Mouse (Mus musculus) lung, postnatal 25 days (tissue): Measurements from ENCODE around the gene Hjurp.
"Not testable (repeated sequence)": the region's sequence is repeated elsewhere in the genome, so short reads cannot be mapped to it uniquely, and the experiment has no call there.

Source experiments
- DNase-seq: peaks from one replicate; pipeline ENCODE4 v3.0.0; 2022; ENCODE audit warnings: low spot score

Hjurp gene

DNA sequence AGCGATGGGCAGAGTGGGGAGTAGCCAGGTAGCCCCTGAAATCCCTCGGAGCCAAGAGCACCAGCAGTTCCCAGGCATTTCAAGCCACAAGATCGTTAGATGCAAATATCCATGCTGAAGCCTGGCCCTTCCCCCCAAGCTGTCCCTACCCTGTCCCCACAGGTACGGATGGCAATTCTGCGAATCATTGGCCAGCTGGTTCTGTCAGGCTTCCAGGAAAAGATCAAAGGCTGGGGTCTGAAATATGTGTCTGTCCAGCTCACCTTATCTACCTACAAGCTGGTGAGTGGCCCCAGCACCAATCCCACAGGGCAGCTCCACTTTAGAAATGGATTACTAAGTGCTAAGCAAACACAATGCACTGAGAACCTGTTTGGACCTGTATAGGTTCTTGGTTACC lies 40.1 kb downstream of the Hjurp start:
- no peak for DNase-seq

DNA sequence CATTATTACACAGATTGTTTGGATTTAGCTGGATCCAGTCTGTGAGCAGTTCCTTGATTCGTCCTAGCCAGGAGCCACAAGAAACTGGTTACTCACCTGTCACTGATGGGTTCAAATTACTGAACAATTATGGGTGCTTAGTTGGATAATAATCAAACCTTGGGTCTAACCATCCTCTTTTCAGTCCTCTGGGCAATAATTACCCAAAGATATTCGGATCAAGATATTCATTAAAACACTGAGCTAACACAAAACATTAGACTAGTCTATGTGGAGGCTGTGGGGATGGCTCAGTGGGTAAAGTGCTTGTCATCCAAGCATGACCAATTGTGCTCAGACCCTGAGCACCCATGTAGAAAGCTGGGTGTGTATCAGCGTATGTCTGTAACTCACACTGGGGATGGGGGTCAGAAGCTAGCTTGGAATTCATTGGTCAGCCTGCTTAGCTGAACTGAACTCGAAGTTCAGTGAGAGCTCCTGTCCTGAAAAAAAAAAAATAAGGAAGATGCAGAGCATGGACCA lies 41.5 kb downstream of the Hjurp start:
- DNase-seq = no peak

DNA sequence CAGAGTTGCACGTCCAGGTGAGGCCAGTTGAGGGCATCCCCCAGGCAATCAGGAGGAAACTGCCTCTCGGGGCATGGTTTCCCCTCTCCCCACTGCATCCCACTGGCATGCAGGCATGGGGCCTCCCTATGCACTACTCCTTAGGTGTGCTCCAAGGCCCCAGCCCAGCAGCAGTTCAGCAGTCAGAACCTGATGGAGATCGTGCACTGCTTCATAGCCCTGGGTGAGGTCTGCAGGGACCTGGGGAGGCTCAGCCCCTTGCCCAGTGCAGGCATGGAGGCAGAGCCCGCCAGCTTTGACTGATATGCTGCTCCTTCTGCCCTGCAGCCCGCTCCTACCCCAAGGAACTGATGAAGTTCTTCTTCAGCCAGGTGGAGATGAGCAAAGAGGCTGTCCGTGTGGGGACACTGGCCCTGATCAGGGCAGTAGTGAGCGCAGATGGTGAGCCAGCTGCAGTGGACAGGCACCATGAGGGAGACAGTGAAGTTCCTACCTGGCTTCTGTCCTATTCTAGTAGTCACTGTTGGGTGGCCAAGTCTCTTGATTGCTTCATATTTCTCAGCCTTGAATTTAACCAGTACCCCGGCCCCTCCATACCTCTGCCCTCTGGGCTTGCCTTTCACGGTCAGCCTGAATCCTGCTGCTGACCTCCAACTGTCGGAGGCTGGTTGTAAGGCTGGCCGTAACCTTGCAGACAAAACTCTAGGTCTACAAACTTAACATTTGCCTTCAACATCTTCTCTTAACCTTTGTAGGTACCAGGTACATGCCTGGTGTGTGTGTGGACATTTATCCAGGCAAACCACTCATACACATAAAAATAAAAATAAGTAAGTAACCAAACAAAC lies 42.2 kb downstream of the Hjurp start:
- no peak for DNase-seq

DNA sequence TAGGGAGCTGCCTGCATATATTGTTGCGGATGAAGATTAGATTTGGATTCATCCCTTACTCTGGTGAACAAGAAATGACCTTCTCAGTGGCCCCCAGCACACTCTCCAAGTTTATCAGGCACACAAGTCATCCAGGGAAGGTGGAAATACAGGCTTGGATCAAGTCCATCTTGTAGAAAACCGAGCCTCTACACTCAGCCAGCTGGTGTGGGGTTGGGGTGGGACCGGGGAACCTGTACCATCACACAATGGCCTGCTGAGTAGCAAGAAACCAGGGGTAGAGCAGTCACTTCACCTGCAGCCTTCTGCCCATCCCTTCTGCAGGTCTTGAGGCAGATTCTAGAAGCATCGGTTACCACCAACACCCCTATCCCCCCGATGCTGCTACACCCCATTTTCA lies 42.8 kb downstream of the Hjurp start:
- DNase-seq = no peak

DNA sequence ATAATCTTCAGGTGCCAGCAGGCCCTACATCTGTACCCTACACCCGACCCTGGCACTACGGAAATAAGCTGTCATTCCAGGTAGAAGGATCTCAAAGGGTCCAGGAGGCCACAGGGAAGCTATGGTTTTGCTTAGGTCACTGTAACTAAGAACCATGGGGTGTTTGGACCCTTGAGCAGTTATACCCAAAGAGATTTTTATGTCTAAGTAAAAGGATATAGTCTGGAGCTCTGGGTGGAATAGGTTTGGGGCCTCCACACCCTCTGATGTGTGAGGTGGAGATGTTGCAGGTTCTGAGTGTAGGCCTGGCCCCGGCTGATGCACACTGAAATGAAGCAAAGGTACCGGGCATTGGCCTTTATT lies 43.2 kb downstream of the Hjurp start:
- DNase-seq = no peak

DNA sequence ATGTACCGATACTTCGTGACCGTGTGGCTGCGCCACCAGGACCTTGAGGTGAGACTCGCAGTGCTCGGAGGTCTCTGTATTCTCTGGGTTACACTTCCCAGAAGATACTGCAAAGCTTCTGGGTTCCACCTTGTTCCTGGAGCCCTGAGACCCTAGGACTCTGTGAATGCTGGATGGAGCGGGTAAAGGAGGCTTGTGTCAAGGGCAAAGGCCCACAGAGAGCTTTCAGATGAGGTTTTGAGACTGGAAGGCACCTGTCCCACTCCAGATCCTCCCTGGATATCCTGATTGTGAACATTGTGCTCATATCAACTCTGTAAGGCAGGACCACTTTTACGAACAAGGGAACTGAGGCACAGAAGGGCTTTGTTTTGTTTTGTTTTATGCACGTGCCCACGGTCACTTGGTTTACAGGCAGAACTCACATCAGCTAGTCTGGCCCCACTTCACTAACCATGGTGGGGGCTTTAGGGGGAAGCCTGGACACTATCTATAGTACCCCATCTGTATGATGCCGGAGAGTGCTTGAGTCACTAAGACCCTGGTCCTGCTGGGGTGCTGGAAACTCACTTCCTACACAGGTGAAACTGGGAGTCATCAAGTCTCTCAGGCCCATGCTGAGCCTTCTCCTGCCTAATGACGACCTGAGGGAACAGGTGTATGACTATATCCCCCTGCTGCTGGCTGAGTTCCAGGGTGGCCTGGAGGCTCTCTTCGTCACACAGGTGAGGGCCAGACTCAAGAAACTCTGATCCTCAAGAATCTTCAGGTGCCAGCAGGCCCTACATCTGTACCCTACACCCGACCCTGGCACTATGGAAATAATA lies 43.8 kb downstream of the Hjurp start:
- no peak for DNase-seq

DNA sequence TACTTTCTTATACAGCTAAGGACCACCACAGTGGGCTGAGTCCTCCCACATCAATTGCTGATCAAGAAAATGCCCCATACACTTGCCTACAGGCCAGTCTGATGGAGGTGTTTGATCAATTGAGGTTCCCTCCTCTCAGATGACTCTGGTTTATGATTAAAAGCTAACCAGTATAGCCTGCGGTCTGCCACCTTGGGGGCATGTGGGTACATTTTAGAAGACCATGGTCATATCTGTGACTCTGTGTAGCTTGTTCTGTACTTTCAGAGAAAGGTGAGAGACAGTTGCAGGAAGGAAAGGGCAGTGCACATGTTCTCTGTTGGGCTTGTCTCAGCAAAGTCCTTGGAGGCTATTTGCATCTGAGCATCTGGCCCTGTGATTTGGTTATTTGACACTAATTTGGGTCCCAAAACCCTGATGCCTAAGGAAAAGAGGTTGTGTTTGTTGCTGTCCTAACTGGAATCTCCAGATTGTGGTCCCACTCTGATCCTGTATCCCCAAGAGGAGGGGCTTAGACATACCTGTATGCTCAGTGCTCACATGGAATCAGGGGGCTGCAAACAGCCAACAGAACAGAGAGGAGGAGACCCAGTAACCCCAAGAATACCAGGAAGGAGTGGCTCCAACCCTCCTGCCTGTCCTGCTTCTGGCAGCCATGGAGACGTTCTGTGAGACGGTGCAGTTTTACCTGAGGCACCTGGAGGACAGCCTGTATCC lies 44.6 kb downstream of the Hjurp start:
- DNase-seq = no peak

DNA sequence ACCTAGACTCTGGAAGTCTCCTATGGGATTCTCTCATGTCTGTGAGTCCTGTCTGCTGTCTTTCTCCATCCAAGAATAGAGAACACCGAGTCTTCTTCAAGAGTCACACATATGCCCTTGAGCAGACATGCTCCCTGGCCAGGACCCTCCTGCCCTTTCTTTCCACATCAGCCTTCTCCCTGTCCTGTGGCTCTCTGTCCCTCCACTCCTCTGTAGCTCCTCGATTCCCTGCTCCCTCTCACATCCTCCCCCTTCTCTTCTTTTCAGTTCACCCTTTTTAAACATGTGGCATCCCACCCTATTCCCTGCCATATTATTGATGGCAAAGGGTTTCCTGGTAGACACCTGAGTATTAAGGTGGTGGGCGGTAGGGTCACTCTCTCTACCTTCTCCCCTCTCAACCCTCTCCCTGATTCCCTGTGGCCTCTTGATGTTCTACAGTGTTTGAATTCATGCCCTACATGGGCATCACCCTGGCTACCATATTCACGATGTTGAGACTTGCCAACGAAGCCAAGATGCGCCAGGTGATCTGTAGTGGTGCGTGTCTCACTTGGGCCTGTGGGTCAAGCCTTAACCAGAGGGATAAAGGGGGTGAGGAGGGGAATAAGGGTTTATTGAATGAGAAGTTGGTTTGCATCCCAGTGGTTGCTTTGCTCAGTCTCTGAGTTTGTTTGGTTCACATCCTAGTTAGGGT lies 45.5 kb downstream of the Hjurp start:
- no peak for DNase-seq

DNA sequence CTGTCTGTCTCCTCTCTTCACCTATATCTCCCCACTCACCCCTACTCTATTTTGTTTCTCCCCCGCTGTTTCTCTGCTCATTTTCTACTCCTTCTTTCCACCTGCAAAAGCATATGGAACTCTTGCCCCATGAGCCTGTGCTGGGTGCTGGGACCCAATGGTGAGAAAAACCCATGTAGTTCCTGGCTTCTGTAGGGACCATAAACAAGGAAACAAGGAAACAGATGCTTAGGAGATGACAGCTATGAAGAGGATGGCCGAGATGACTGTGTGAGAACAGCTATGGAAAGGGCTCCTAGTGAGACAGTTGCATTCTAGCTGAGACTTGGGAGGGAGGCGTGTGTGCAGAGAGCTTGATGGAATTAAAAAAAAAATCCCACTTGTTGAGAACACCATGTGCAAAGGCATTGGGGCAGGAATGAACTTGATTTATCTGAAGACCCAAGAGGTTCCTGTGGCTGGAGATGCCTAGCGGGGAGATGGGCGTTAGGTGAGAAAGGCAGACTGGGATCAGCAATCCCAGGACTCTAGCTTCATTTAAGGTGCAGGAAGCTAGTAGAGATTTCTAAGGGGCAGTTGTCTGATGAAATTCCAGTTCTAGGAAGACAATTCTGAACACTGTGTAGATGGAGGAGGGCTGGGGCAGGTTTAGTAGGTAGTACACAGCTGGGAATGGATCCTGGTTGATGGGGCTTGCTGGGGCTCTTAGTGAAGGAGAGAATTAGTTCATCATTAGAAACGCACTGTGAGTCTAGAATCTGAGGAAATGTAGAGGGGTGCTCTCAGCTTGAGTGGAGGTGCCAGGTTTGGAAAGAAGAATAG lies 46.2 kb downstream of the Hjurp start:
- DNase-seq = no peak

DNA sequence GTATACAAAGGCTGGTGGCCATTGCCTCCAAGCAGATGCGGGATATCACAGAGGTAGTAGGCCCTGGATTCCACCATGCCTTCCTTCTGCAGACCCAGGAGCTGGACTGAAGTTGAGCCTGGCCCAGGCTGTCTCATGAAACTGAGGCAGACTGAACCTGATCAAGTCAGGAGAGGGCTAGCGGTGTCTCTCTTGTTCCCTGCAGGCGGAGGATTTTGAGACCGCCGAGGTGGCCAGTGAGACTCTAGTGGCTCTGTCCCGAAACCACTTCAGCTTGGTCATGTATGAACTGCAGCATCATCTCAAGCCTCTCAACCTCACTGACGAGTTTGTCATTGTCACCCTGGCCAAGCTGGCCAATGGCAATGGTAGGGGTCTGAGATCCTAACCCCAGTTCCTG lies 47.0 kb downstream of the Hjurp start:
- no peak for DNase-seq

DNA sequence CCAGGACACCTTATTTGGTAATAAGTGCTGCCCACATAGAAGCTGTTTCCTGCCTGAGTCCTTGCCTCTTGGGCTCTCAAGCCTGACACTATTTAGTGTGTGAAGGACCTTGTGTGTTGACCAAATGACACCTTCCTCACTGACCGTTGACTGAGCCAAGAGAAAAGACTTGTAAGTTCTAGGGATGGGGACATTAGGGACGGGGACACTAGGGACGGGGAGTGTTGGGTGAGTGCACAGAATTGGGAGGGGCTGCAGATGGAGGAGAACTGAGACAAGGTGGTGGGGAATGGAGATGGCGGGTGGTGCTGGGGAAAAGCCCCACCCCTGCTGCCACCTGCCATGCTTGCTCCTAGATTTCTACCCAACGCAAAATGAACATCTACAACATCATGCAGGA lies 47.4 kb downstream of the Hjurp start:
- DNase-seq = no peak

DNA sequence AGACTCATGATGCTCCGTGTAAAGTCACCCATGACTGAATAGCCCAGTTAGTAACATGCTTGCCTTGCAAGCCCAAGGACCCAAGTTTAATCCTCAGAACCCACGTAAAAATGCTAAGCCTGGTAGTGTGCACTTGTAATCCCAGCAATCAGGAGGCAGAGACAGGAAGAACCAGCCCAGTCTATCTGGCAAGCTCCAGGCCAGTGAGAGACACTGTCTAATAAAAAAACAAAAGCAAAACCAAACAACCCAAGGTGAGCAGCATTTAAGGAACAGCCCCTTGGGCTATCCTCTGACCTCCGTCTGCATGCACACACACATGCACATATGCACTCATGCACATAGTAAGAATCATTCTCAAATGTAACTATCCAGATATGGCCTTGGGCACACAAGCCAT lies 47.9 kb downstream of the Hjurp start:
- DNase-seq = no peak

DNA sequence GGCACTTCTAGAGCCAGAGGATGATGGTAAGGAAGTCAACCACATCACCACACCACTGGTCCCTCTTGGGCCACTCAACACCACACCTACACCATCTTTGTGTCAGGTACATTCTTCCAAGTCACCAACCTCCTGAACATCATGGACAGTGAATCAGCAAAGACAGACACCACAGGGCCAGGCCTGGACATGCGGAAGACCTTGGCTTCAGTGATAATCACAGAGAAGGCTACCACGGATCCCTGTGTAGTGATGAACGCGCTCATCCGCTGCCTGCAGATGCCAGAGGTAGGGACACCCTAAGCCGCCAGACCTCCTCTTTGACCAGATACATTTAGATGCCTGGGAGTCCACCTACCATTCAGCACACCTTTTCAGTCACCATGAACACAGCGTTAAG lies 49.3 kb downstream of the Hjurp start:
- DNase-seq = no peak

DNA sequence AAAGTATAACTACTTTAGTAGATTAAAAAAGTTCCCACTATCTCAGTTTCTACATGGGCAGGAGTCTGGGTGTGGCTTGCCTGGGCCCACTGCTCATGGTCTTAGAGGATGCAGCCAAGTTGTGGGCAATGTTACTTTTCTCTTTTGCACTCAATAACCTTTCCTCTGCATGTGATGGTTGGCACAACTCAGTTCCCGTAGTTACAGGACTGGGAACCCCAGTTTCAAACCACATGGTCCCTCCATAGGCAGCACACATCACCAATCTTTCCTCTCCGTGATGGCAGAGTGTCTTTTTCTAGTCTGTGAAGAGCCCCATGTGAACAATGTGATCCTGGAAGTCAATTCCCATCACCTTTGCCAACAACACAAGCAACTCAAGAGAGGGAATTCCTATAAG lies 50.0 kb downstream of the Hjurp start:
- DNase-seq = no peak

DNA sequence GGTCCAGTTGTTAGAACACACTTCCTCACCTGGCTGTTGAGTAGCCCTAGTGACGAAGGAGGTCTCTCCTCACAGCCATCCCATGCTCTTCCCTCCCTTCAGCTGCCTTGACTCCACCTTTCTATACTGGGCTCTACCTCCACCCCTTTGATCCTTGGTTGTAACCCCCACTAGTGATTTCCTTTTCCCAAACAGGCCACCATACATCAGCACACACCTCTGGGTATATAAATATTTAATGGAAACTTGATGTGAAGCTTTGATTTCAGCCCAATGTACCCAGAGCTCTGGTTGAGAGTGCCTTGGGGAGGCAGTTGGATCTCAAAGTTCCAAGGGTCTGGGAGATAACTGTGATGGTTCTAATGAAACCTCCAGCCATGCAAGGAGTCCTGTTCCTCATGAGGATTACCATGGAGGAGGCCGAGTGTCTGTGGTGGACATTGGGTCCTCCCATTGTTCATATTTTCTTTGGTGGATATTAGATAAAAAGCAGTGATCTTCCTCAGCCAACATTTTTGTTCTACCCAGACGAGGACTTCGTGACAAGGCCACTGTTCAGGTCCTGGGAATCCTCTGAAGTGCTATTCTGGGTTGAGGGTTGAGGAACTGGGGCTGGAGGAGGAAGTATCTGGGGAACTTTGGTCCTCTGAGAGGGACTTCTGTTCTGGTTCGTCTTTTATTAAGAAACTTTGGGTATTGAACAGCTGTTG lies 50.6 kb downstream of the Hjurp start, which contains the start of gene Mroh2a:
Mroh2a (plus strand) TSS at position 317 of the 710 bp plus-strand sequence.
- no peak for DNase-seq

DNA sequence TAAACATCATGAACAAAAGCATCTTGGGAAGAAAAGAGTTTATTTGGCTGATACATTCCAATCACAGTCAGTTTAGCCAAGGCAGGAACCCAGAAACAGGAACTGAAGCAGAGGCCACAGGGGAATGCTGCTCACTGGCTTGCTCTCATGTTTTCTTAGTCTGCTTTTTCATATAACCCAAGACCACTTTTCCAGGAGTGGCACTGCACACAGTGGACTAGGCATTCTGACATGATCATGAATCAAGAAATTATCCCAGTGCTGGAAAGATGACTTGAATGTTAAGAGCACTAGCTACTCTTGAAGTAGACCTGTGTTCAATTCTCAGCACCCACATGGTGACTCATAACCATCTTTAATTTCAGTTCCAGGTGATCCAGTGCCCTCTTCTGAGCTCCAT lies 51.7 kb downstream of the Hjurp start:
- DNase-seq = no peak

DNA sequence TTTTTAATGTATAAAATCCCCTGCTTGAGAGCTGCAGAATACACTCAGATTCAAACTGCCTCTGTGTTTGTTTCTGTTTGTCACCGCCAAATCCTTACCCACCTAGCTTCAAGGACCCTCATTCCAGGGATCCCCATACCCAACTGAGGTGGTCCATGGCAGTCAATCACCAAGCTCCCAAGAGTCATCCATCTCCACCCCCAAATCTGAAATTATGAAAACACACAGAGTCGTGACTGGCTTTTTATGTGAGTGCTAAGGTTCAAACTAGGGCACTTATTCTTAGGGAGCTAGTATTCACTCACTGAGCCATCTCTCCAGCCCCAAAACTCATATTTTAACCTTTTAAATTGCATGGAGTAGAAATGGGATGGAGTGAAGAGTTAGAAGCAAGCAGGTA lies 52.1 kb downstream of the Hjurp start:
- not testable (repeated sequence) for DNase-seq

DNA sequence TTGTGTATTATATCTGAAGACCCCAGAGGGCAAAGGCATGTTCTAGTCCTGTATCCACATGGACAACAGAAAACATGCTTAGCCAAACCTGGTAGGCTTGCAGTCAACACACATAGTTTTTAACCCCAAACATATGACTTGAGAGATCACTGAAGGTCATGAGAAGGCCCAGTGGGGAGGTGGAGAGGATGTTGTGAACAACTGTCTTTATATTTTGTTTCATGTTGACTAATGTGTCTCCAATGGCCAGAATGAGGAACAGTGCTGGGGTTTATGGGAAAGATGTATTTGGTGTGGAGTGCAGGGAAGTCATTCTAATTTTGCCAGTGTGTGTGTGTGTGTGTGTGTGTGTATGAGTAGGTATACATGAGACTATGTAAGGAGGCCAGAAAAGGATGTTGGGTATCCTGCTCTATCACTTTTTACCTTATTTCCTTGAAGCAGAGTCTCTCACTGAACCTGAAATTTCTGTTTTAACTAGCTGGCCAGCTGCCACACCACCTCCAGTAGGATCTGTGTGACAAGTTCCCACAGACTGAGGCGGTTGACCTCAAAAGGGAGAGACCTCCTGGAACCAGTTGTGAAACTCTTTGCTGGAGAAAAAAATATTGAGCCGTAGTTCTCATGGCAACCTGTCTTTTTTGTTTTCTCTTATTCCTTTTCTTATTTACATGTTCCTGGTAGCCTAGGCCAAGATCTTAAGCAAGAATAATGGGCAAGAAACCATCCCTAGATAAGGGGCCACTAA lies 53.2 kb downstream of the Hjurp start:
- DNase-seq = peak; percentile 74

DNA sequence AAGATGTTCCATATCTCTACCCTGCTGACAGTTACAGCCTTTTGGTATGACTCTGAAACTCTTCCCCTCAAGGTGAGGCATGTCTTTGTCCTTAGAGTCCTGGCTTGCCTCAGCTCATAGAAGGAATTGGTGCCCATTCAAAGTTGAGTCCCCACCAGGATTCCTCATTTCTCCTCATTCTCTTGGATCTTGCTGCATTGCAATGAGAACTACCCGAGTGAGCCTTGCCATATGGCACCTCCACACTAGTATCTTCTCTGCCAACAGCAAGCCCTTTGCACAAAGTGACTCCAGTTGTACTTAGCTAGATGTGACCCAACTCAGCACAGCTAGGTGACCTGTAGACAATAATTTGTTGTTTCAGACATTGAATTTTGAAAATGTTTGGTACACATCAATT lies 53.8 kb downstream of the Hjurp start:
- peak; percentile 18 for DNase-seq
